Mouse (Mus musculus) stomach, embryonic 14.5 days (tissue): Measurements from ENCODE around the gene 2310061I04Rik. TPM values are rescaled to one million over a fixed set of nuclear protein-coding genes. Genes with fewer than 3 reads are reported as not detected.

ENCODE experiments used
- ATAC-seq: fragments of 200-750 bp; cut with Nextera tagmentation; 2 replicates; pipeline ENCODE4 v1.8.0; 2017; ENCODE audit warnings: low read depth, moderate TSS enrichment; ENCODE audit not compliant: insufficient number of reproducible peaks, insufficient read depth, low FRiP score
- H3K27ac ChIP-seq: fragments of 300-500 bp; sonication (generic); 2 replicates; pipeline ENCODE4 v1.5.1; 2014; ENCODE audit warnings: mild to moderate bottlenecking, low read length, moderate library complexity, mixed read lengths
- H3K27me3 ChIP-seq: fragments of 300-500 bp; sonication (generic); 2 replicates; pipeline ENCODE4 v1.6.1; 2014; ENCODE audit warnings: low read length, control low read depth, mixed read lengths; ENCODE audit not compliant: control insufficient read depth, insufficient read depth
- H3K36me3 ChIP-seq: fragments of 300-500 bp; sonication (generic); 2 replicates; pipeline ENCODE4 v1.6.1; 2014; ENCODE audit warnings: mild to moderate bottlenecking, control low read depth, low read length, moderate library complexity, mixed read lengths; ENCODE audit not compliant: control insufficient read depth, insufficient read depth
- H3K4me1 ChIP-seq: fragments of 300-500 bp; sonication (generic); 2 replicates; pipeline ENCODE4 v1.6.1; 2014; ENCODE audit warnings: low read length, control low read depth, mixed read lengths; ENCODE audit not compliant: control insufficient read depth, insufficient read depth
- H3K4me2 ChIP-seq: fragments of 300-500 bp; sonication (generic); replicated peaks from 2 replicates; pipeline ENCODE4 v1.6.1; 2014; ENCODE audit warnings: low read depth, low read length, control low read depth
- H3K4me3 ChIP-seq: fragments of 300-500 bp; sonication (generic); 2 replicates; pipeline ENCODE4 v1.5.1; 2014; ENCODE audit warnings: low read depth, low read length, control low read depth
- H3K9ac ChIP-seq: fragments of 300-500 bp; sonication (generic); replicated peaks from 2 replicates; pipeline ENCODE4 v1.6.1; 2014; ENCODE audit warnings: low read depth, mild to moderate bottlenecking, control low read depth, low read length, moderate library complexity, mixed read lengths
- H3K9me3 ChIP-seq: fragments of 300-500 bp; sonication (generic); 2 replicates; pipeline ENCODE4 v1.6.1; 2016; ENCODE audit warnings: low read depth, low read length, control low read depth; ENCODE audit not compliant: control insufficient read depth
- WGBS: fragments of 180-500 bp; shearing (Covaris S2); extraction: QIAGEN DNeasy Blood & Tissue Kit; methylation state at CpG from one replicate; pipeline ENCODE4 v1.1.7; 2014; 5-methylcytosine and 5-hydroxymethylcytosine counted together
- polyA plus RNA-seq: library from polyadenylated mRNA; unstranded; fragments of >200 nt; fragmentation: Nextera tagmentation; extraction: Ambion mirVana; gene quantifications from 2 replicates; pipeline ENCODE4 v1.2.1, GENCODE M21; 2014

2310061I04Rik gene
- polyA plus RNA-seq, 1 experiment from 2014 or later, result 29.8 TPM

DNA sequence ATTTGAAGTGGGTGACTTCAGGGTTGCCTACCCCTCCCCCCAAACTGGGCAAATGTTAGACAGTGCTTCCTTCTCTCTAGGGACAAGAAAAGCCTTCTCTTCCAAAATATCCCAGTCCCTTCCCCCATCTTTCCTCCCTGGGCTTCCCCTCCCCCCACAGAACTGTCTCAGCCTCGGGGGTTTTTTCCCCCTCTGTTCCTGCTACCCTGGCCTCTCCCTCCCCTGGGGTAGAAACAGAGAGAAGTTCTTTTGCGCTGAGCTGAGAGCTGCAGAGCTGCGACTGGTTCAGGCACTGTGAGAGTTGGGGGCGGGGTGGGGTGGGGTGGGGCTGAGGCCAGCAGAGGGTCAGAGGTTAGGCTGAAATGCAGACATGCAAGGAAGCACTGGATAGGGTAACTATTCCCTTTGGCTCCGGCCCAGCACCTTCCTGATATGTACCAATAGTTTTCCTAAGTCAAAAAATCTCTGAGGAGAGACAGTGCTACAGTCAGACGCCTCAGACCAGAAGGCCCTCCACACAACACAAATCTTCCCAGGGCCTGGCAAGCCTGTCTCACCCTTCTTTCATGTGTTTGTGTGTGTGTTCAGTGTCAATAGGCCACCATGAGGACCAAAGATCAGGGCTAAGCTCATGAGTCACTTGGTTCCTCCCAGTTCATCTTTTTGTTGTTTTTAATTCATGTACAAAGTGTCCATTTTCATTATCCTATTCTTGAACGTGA, 27.7 kb downstream of the 2310061I04Rik start:
- no peaks in the 10 kb centered on the region for H3K27me3 ChIP-seq
- H3K4me1 ChIP-seq, result peaks cover 42% of the 10 kb centered on the region; the same call in 1 of the 2 replicates
- peak overlapping the region; percentile 92 for H3K4me2 ChIP-seq
- no peaks in the 10 kb centered on the region for H3K9me3 ChIP-seq
- 1% methylated on average over 7 of the region's 7 CpGs for WGBS
- H3K27ac ChIP-seq, result peak overlapping the region; percentile 85
- H3K4me3 ChIP-seq, result peak overlapping the region; percentile 63
- ATAC-seq, result 0 out of 2 replicates have a peak, but pooled peaks have one; percentile 15
- peak overlapping the region; percentile 74; the same call in 1 of the 2 replicates for H3K9ac ChIP-seq
- no peaks in the 10 kb centered on the region for H3K36me3 ChIP-seq

DNA sequence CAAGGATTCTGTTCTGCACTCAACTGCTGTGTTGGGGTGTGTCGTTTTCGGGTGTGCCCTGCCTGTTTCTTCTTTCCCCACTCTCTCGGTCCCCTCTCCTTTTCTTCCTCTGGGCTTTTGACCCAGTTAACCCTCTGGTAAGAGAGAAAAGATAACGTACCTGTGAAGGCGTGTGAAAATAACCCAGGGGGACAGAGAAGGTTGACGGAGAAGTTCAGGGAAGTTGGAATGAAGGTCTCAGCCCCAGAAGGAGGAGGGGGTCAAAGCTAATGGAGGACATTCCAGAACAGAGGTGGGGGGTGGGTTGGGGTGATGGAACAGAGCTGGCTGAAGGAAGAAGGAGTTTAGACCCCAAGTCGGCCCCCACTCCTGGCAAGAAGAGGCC, 28.3 kb downstream of the 2310061I04Rik start:
- H3K4me1 ChIP-seq, result peaks cover 43% of the 10 kb centered on the region; the same call in 1 of the 2 replicates
- peak overlapping the region; percentile 63 for H3K4me3 ChIP-seq
- H3K36me3 ChIP-seq, result no peaks in the 10 kb centered on the region
- ATAC-seq, result no peak
- H3K9ac ChIP-seq, result peak overlapping the region; percentile 74
- H3K27ac ChIP-seq, result peak overlapping the region; percentile 85
- no peaks in the 10 kb centered on the region for H3K9me3 ChIP-seq
- 4% methylated on average over 7 of the region's 7 CpGs for WGBS
- H3K27me3 ChIP-seq, result no peaks in the 10 kb centered on the region
- H3K4me2 ChIP-seq, result peak overlapping the region; percentile 92

GRCm38 (mm10) chr17:35868165-35868820, 28.9 kb downstream of the 2310061I04Rik start:
- peak overlapping the region; percentile 85 for H3K27ac ChIP-seq
- ATAC-seq, result no peak
- no peaks in the 10 kb centered on the region for H3K27me3 ChIP-seq
- WGBS, result 22% methylated on average over 16 of the region's 17 CpGs
- peak overlapping the region; percentile 63 for H3K4me3 ChIP-seq
- H3K4me2 ChIP-seq, result peak overlapping the region; percentile 92
- H3K9ac ChIP-seq, result peak overlapping the region; percentile 74
- H3K9me3 ChIP-seq, result no peaks in the 10 kb centered on the region
- no peaks in the 10 kb centered on the region for H3K36me3 ChIP-seq
- H3K4me1 ChIP-seq, result peaks cover 43% of the 10 kb centered on the region; the same call in 1 of the 2 replicates

DNA sequence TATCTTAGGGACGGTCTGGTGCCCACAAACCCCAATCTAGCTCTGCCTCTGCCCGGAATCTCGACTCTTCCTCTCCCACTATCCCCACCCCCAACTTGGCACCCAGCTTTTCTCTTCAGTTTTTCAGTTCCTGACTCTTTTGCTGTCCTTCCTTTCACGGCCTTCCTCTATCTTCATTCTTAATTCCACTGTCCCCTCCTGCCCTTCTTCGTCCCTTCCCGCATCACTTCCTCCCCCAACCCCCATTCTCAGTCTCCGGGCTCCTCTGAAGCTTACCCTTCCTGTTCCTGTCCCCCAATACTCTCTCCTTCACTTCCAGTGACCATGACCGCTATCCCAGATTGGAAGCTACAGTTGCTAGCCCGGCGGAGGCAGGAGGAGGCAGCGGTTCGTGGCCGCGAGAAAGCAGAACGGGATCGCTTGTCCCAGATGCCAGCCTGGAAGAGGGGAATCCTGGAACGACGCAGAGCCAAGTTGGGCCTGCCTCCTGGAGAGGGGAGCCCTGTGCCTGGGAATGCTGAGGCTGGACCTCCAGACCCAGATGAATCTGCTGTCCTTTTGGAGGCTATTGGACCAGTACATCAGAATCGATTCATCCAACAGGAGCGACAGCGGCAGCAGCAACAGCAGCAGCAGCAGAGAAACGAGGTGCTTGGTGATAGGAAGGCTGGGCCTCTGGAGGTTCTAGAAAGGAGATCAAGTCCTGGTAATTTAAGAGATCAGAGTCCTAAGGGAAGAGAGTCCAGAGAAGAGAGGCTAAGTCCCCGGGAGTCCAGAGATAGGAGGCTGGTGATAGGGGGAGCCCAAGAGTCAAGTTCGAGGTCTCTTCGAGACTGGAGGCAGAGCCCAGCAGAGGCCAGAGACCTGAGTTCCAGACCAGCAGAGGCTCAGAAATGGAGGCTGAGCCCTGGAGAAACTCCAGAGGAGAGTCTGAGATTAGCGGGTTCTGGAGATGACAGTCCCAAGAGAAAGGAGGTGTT, 30.0 kb downstream of the 2310061I04Rik start:
- ATAC-seq, result no peak
- Histone ChIP-seq H3K9me3 (no peaks in the 10 kb centered on the region), H3K4me1 (peaks cover 38% of the 10 kb centered on the region; the same call in 1 of the 2 replicates), H3K9ac (peak overlapping the region; percentile 74), H3K36me3 (no peaks in the 10 kb centered on the region), H3K4me2 (peak overlapping the region; percentile 92), H3K27ac (peak overlapping the region; percentile 96), H3K4me3 (peak overlapping the region; percentile 63), H3K27me3 (no peaks in the 10 kb centered on the region)
- WGBS, result 9% methylated on average over 26 of the region's 26 CpGs

GRCm38 (mm10) chr17:35866281-35866831, 30.9 kb downstream of the 2310061I04Rik start:
- Histone ChIP-seq H3K9me3 (no peaks in the 10 kb centered on the region), H3K4me2 (peak overlapping the region; percentile 92), H3K9ac (peak overlapping the region; percentile 74), H3K4me3 (peak overlapping the region; percentile 63), H3K36me3 (no peaks in the 10 kb centered on the region), H3K4me1 (peaks cover 37% of the 10 kb centered on the region; the same call in 1 of the 2 replicates), H3K27me3 (no peaks in the 10 kb centered on the region), H3K27ac (peak overlapping the region; percentile 96)
- ATAC-seq, result peak; percentile 48; the same call in 1 of the 2 replicates
- 0% methylated on average over 36 of the region's 38 CpGs for WGBS

GRCm38 (mm10) chr17:35865481-35866280, 31.6 kb downstream of the 2310061I04Rik start, which contains the start of gene Ppp1r18:
Gene Ppp1r18 (plus strand): TSS chr17:35865593.
- ATAC-seq, result peak; percentile 64

DNA sequence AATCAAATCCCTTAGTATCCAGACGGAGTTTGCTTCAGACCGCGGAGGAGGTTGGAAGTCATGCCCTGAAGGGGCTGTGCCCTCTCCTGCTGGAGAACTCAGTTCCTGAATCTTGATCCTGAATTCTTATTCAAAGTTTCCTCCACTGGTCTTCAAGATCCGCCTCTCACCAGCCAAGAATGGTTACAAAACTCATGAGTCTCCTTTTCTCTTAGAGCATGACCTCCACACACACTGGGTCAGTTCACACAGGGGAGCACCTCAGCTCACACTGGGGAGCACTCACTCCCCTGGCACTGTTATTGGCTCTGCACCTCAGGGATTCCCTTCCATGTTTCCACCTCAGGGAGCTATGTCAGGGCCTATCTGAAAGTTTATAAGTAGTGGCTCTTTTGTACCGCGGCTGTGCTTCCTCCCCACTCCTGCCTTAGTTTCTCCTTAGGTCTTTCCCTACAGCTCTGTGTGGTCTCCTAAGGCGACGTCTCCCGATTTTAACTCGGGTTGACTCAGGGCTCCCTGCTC, 32.3 kb downstream of the 2310061I04Rik start:
- Histone ChIP-seq H3K27ac (peak overlapping the region; percentile 96), H3K9me3 (no peaks in the 10 kb centered on the region), H3K9ac (peak overlapping the region; percentile 74; the same call in 1 of the 2 replicates), H3K4me2 (peak overlapping the region; percentile 92), H3K36me3 (no peaks in the 10 kb centered on the region), H3K4me1 (peaks cover 34% of the 10 kb centered on the region; the same call in 1 of the 2 replicates), H3K4me3 (peak overlapping the region; percentile 63), H3K27me3 (no peaks in the 10 kb centered on the region)
- ATAC-seq, result no peak
- WGBS, result 24% methylated on average over 10 of the region's 10 CpGs

More at GRCm38 (mm10) chr17:35865481-35866280, 31.6 kb downstream of the 2310061I04Rik start, which contains the start of gene Ppp1r18:
- no peaks in the 10 kb centered on the region for H3K36me3 ChIP-seq
- no peaks in the 10 kb centered on the region for H3K27me3 ChIP-seq
- H3K4me1 ChIP-seq, result peaks cover 38% of the 10 kb centered on the region; the same call in 1 of the 2 replicates
- peak within 1 kb of the TSS; percentile 63 for H3K4me3 ChIP-seq
- peak within 1 kb of the TSS; percentile 92 for H3K4me2 ChIP-seq
- under 1% methylated on average over 40 of the region's 48 CpGs for WGBS
- peak within 1 kb of the TSS; percentile 96 for H3K27ac ChIP-seq
- H3K9me3 ChIP-seq, result no peaks in the 10 kb centered on the region
- H3K9ac ChIP-seq, result peak within 1 kb of the TSS; percentile 74
